Mouse (Mus musculus): Measurements from ENCODE around the gene Dtx3. TPM values are rescaled to one million over a fixed set of nuclear protein-coding genes. Genes with fewer than 3 reads are reported as not detected.
A peak's percentile ranks its signal among the peaks of the same experiment; 100 is the strongest.

The Dtx3 gene
- polyA plus RNA-seq (2014; fragmentation: Nextera tagmentation; extraction: Ambion mirVana) = 82.3 and 83.0 TPM in 2 replicates

GRCm38 (mm10) chr10:127195328-127196129 lies at the start of gene Dtx3:
Gene Dtx3, minus strand, starts transcription at chr10:127195728.
- WGBS (ENCODE audit: insufficient replicate concordance) = 2% methylated on average over 36 of the region's 47 CpGs
- peak within 1 kb of the TSS; percentile 95 for H3K9ac ChIP-seq (ENCODE audit: low read depth, low read length)
- peak; percentile 41; the same call in 1 of the 2 replicates for ATAC-seq (replicated peaks; ENCODE audit: insufficient number of reproducible peaks, low FRiP score, low TSS enrichment)

GRCm38 (mm10) chr10:127238241-127238824 lies 42.8 kb upstream of the Dtx3 start:
- ATAC-seq (replicated peaks; ENCODE audit: insufficient number of reproducible peaks, low FRiP score, low TSS enrichment) = no peak
- Histone ChIP-seq H3K4me3 (ENCODE audit: low read depth, low read length) (no peak overlapping the region), H3K4me2 (no peak overlapping the region), H3K9me3 (replicated peaks; ENCODE audit: control insufficient read depth, low read length) (no peaks in the 10 kb centered on the region), H3K27me3 (ENCODE audit: control insufficient read depth, insufficient read depth, low read length) (peaks cover 23% of the 10 kb centered on the region), H3K9ac (ENCODE audit: low read depth, low read length) (no peak overlapping the region), H3K27ac (ENCODE audit: low read depth, low read length) (no peak overlapping the region), H3K4me1 (ENCODE audit: control insufficient read depth, insufficient read depth, low read length) (0 out of 2 replicates have a peak, but pooled peaks cover 3% of the 10 kb centered on the region), H3K36me3 (ENCODE audit: control insufficient read depth, insufficient read depth, low read length) (0 out of 2 replicates have a peak, but pooled peaks cover 2% of the 10 kb centered on the region)
- WGBS (ENCODE audit: insufficient replicate concordance) = 54% methylated on average over 18 of the region's 18 CpGs

More at GRCm38 (mm10) chr10:127195328-127196129, at the start of gene Dtx3:
- Histone ChIP-seq H3K36me3 (ENCODE audit: control insufficient read depth, insufficient read depth, low read length) (0 out of 2 replicates have a peak, but pooled peaks cover 2% of the 10 kb centered on the region), H3K4me1 (ENCODE audit: control insufficient read depth, insufficient read depth, low read length) (peaks cover 25% of the 10 kb centered on the region), H3K4me2 (peak within 1 kb of the TSS; percentile 96), H3K27me3 (ENCODE audit: control insufficient read depth, insufficient read depth, low read length) (no peaks in the 10 kb centered on the region), H3K27ac (ENCODE audit: low read depth, low read length) (peak within 1 kb of the TSS; percentile 94), H3K9me3 (replicated peaks; ENCODE audit: control insufficient read depth, low read length) (no peaks in the 10 kb centered on the region), H3K4me3 (ENCODE audit: low read depth, low read length) (peak within 1 kb of the TSS; percentile 94)

GRCm38 (mm10) chr10:127236541-127236940 lies 41.0 kb upstream of the Dtx3 start:
- peaks cover 23% of the 10 kb centered on the region for H3K27me3 ChIP-seq (ENCODE audit: control insufficient read depth, insufficient read depth, low read length)
- H3K4me3 ChIP-seq (ENCODE audit: low read depth, low read length) = no peak overlapping the region
- no peak overlapping the region for H3K27ac ChIP-seq (ENCODE audit: low read depth, low read length)
- 0 out of 2 replicates have a peak, but pooled peaks cover 3% of the 10 kb centered on the region for H3K4me1 ChIP-seq (ENCODE audit: control insufficient read depth, insufficient read depth, low read length)
- no peak overlapping the region for H3K4me2 ChIP-seq
- WGBS (ENCODE audit: insufficient replicate concordance) = 41% methylated on average over 9 of the region's 9 CpGs
- 0 out of 2 replicates have a peak, but pooled peaks cover 2% of the 10 kb centered on the region for H3K36me3 ChIP-seq (ENCODE audit: control insufficient read depth, insufficient read depth, low read length)
- H3K9me3 ChIP-seq (replicated peaks; ENCODE audit: control insufficient read depth, low read length) = no peaks in the 10 kb centered on the region
- ATAC-seq (replicated peaks; ENCODE audit: insufficient number of reproducible peaks, low FRiP score, low TSS enrichment) = no peak
- no peak overlapping the region for H3K9ac ChIP-seq (ENCODE audit: low read depth, low read length)

GRCm38 (mm10) chr10:127233141-127233540 lies 37.6 kb upstream of the Dtx3 start:
- Histone ChIP-seq H3K36me3 (ENCODE audit: control insufficient read depth, insufficient read depth, low read length) (no peaks in the 10 kb centered on the region), H3K4me3 (ENCODE audit: low read depth, low read length) (no peak overlapping the region), H3K27ac (ENCODE audit: low read depth, low read length) (no peak overlapping the region), H3K4me1 (ENCODE audit: control insufficient read depth, insufficient read depth, low read length) (no peaks in the 10 kb centered on the region), H3K4me2 (no peak overlapping the region), H3K9me3 (replicated peaks; ENCODE audit: control insufficient read depth, low read length) (no peaks in the 10 kb centered on the region), H3K9ac (ENCODE audit: low read depth, low read length) (no peak overlapping the region), H3K27me3 (ENCODE audit: control insufficient read depth, insufficient read depth, low read length) (peaks cover 12% of the 10 kb centered on the region)
- ATAC-seq (replicated peaks; ENCODE audit: insufficient number of reproducible peaks, low FRiP score, low TSS enrichment) = no peak
- 73% methylated on average over 9 of the region's 9 CpGs for WGBS (ENCODE audit: insufficient replicate concordance)

- no peak overlapping the region for H3K9ac ChIP-seq (ENCODE audit: low read depth, low read length)
- H3K9me3 ChIP-seq (replicated peaks; ENCODE audit: control insufficient read depth, low read length) = no peaks in the 10 kb centered on the region
- H3K27me3 ChIP-seq (ENCODE audit: control insufficient read depth, insufficient read depth, low read length) = 0 out of 2 replicates have a peak, but pooled peaks cover 4% of the 10 kb centered on the region
- no peaks in the 10 kb centered on the region for H3K4me1 ChIP-seq (ENCODE audit: control insufficient read depth, insufficient read depth, low read length)
- WGBS (ENCODE audit: insufficient replicate concordance) = 73% methylated on average over 14 of the region's 14 CpGs
- H3K27ac ChIP-seq (ENCODE audit: low read depth, low read length) = no peak overlapping the region
- H3K4me3 ChIP-seq (ENCODE audit: low read depth, low read length) = no peak overlapping the region
- no peaks in the 10 kb centered on the region for H3K36me3 ChIP-seq (ENCODE audit: control insufficient read depth, insufficient read depth, low read length)
- no peak for ATAC-seq (replicated peaks; ENCODE audit: insufficient number of reproducible peaks, low FRiP score, low TSS enrichment)
- H3K4me2 ChIP-seq = no peak overlapping the region
Measured at GRCm38 (mm10) chr10:127231741-127232140, 36.2 kb upstream of the Dtx3 start.

- Histone ChIP-seq H3K9me3 (replicated peaks; ENCODE audit: control insufficient read depth, low read length) (no peaks in the 10 kb centered on the region), H3K4me1 (ENCODE audit: control insufficient read depth, insufficient read depth, low read length) (no peaks in the 10 kb centered on the region), H3K9ac (ENCODE audit: low read depth, low read length) (no peak overlapping the region), H3K27ac (ENCODE audit: low read depth, low read length) (no peak overlapping the region), H3K36me3 (ENCODE audit: control insufficient read depth, insufficient read depth, low read length) (no peaks in the 10 kb centered on the region), H3K4me2 (no peak overlapping the region), H3K27me3 (ENCODE audit: control insufficient read depth, insufficient read depth, low read length) (0 out of 2 replicates have a peak, but pooled peaks cover 4% of the 10 kb centered on the region), H3K4me3 (ENCODE audit: low read depth, low read length) (no peak overlapping the region)
- WGBS (ENCODE audit: insufficient replicate concordance) = 78% methylated on average over 12 of the region's 12 CpGs
- no peak for ATAC-seq (replicated peaks; ENCODE audit: insufficient number of reproducible peaks, low FRiP score, low TSS enrichment)
Measured at GRCm38 (mm10) chr10:127230693-127231092, 35.2 kb upstream of the Dtx3 start.

- H3K27me3 ChIP-seq (ENCODE audit: control insufficient read depth, insufficient read depth, low read length) = 0 out of 2 replicates have a peak, but pooled peaks cover 4% of the 10 kb centered on the region
- H3K4me1 ChIP-seq (ENCODE audit: control insufficient read depth, insufficient read depth, low read length) = no peaks in the 10 kb centered on the region
- H3K27ac ChIP-seq (ENCODE audit: low read depth, low read length) = no peak overlapping the region
- no peaks in the 10 kb centered on the region for H3K36me3 ChIP-seq (ENCODE audit: control insufficient read depth, insufficient read depth, low read length)
- H3K4me3 ChIP-seq (ENCODE audit: low read depth, low read length) = no peak overlapping the region
- H3K9ac ChIP-seq (ENCODE audit: low read depth, low read length) = no peak overlapping the region
- 23% methylated on average over 4 of the region's 4 CpGs for WGBS (ENCODE audit: insufficient replicate concordance)
- H3K9me3 ChIP-seq (replicated peaks; ENCODE audit: control insufficient read depth, low read length) = no peaks in the 10 kb centered on the region
- H3K4me2 ChIP-seq = no peak overlapping the region
- ATAC-seq (replicated peaks; ENCODE audit: insufficient number of reproducible peaks, low FRiP score, low TSS enrichment) = no peak
Measured at GRCm38 (mm10) chr10:127228897-127229296, 33.4 kb upstream of the Dtx3 start.

- Histone ChIP-seq H3K27ac (ENCODE audit: low read depth, low read length) (no peak overlapping the region), H3K9me3 (replicated peaks; ENCODE audit: control insufficient read depth, low read length) (no peaks in the 10 kb centered on the region), H3K4me1 (ENCODE audit: control insufficient read depth, insufficient read depth, low read length) (no peaks in the 10 kb centered on the region), H3K9ac (ENCODE audit: low read depth, low read length) (no peak overlapping the region), H3K36me3 (ENCODE audit: control insufficient read depth, insufficient read depth, low read length) (no peaks in the 10 kb centered on the region), H3K4me3 (ENCODE audit: low read depth, low read length) (no peak overlapping the region), H3K27me3 (ENCODE audit: control insufficient read depth, insufficient read depth, low read length) (0 out of 2 replicates have a peak, but pooled peaks cover 4% of the 10 kb centered on the region), H3K4me2 (no peak overlapping the region)
- no peak for ATAC-seq (replicated peaks; ENCODE audit: insufficient number of reproducible peaks, low FRiP score, low TSS enrichment)
- 73% methylated on average over 8 of the region's 8 CpGs for WGBS (ENCODE audit: insufficient replicate concordance)
Measured at GRCm38 (mm10) chr10:127227163-127227562, 31.6 kb upstream of the Dtx3 start.

Measured in heart, embryonic 11.5 days (tissue).